Mouse (Mus musculus): ENCODE measurements at regions not wholly inside any gene's neighbourhood (a gene's known extent, or its start where the extent isn't known, plus 50 kb on each side); places are given as distances from the start of the nearest gene placed in this dataset.

DNA sequence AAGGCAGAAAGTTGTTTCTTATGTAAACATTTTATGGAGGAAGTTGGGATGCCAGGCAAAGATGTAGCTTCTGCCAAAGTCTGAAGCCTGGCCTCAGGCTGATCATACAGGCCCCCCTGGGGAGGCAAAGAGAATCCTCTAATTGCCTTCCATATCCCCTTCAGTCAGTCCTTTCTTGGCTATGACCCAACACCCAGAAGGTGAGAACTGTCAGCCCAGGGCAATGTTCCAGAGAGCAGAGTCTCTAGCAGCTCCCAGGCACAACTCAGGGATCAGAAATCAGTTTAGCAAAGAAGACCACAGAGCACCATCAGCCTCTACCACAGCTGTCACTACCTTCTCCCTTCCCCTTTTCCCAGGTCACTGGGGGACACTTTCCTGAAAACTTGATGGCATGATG is 410.9 kb upstream of the Vstm2b start:
- TF ChIP-seq CTCF (IDR thresholded peaks at IDR 0.05; ENCODE audit: low read depth) (no peak), EP300 (IDR thresholded peaks at IDR 0.05; ENCODE audit: low read depth) (no peak)

All from liver, postnatal 0 days (tissue).